ENCODE assay signal across 8 mouse cellular contexts in the genomic region with DNA sequence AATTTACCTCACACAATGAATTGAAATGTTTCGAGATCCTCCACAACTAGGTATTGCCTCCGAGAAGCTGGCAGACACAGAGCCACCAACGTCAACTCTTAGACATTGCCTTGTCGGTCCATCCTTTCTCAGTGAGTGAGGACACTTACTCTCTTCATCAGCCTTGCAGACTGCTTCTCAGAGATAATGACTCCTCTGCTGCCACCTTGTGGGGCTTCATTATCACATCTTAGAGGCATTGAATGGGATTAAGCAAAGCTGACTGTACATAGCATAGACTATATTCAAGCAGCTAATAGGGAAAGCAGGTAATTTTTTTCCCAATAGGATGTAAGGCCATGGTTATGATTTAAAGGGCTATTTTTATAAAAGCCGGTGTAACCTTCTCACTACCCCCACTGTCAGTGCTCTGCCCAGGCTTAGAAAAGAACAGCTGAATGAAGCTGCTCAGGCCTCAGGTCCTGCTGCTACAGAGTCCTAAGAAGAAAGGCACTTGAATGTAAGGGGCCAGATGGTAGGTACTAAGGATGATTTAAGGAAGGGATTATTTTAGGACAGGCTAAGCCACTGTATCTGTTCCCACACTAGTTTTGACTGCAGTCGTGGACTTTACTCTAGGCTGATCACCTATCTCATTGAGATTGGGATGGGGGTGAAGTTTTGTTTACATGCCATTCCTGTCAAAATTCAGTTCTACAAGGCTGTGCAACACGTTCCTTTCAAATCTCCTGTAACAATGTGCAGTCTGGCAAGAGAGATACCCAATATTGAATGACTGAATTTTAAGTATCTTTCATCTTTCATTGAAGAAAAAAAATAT. TPM values are rescaled to one million over a fixed set of nuclear protein-coding genes. Genes with fewer than 3 reads are reported as not detected.
DNase-seq lines count a peak whose midpoint lies in the region; ATAC-seq and TF ChIP-seq lines count a peak whose summit lies in the region.

No protein-coding gene starts in this region.

- TF ChIP-seq CTCF in layer of hippocampus, adult 2 months (conservative IDR thresholded peaks at IDR 0.05): peak; percentile 85

- H3K4me1 ChIP-seq in hindbrain, embryonic 12.5 days: no peaks in the 10 kb centered on the region

- no peaks in the 10 kb centered on the region for H3K27me3 ChIP-seq in hindbrain, embryonic 12.5 days

- H3K9me3 ChIP-seq in hindbrain, embryonic 12.5 days (replicated peaks): no peaks in the 10 kb centered on the region

- ATAC-seq in hindbrain, embryonic 12.5 days (ENCODE audit: low FRiP score): peak; percentile 78

- H3K9ac ChIP-seq in hindbrain, embryonic 12.5 days: no peak overlapping the region

- H3K27ac ChIP-seq in hindbrain, embryonic 12.5 days: no peak overlapping the region
- H3K27ac ChIP-seq in layer of hippocampus, adult 2 months: no peak overlapping the region

- 52% methylated on average over 7 of the region's 7 CpGs for WGBS in hindbrain, embryonic 12.5 days

- H3K4me3 ChIP-seq in hindbrain, embryonic 12.5 days: no peak overlapping the region
- no peak overlapping the region for H3K4me3 ChIP-seq in layer of hippocampus, adult 2 months

- H3K4me2 ChIP-seq in hindbrain, embryonic 12.5 days (replicated peaks): no peak overlapping the region

- no peaks in the 10 kb centered on the region for H3K36me3 ChIP-seq in hindbrain, embryonic 12.5 days

- DNase-seq in adrenal gland, adult (ENCODE audit: inconsistent age in 2 of 2, low spot score in 1 of 2): peak; percentile 42 to 79
- DNase-seq in adrenal gland, adult 8-10 months: no peak
- peak; percentile 66 for DNase-seq in R1 (ENCODE audit: low read depth, low spot score)
- peak; percentile 39 for DNase-seq in embryo, embryonic 9.5 days (ENCODE audit: extremely low spot score)
- peak; percentile 66 to 75 for DNase-seq in layer of hippocampus, adult 2 months (ENCODE audit: low spot score in 2 of 2)
- peak; percentile 61 for DNase-seq in lung, postnatal 14 days
- peak; percentile 79 for DNase-seq in right cerebral cortex, postnatal 14 days

RNA-seq across cellular contexts. Expression of a gene that starts 8.7 kb away (rescaled TPM):
- total RNA-seq in adrenal gland, adult 8-10 months (2022): 10 to 100 TPM; 11.9 to 13.4 (median 12.8) TPM
- polyA plus RNA-seq in hindbrain, embryonic 12.5 days (2016; fragmentation: Nextera tagmentation; extraction: Ambion mirVana): 2.0 and 2.3 TPM in 2 replicates
- 1 to 10 TPM; 1.8 to 2.0 TPM for total RNA-seq in layer of hippocampus, adult 2 months (2021)

RNA-seq across cellular contexts. Expression of a gene that starts 9.4 kb away (rescaled TPM):
- total RNA-seq in adrenal gland, adult 8-10 months (2022): 1 to 10 TPM; 2.8 to 7.5 (median 3.5) TPM
- 3.0 TPM in 2 replicates for polyA plus RNA-seq in hindbrain, embryonic 12.5 days (2016; fragmentation: Nextera tagmentation; extraction: Ambion mirVana)
- 10 to 100 TPM; 13.5 to 15.3 TPM for total RNA-seq in layer of hippocampus, adult 2 months (2021)

Comparison
In these comparisons a context has a peak if more than half of its experiments do, and no peak if none do; other contexts are left out.
1. RNA of a gene that starts 8.7 kb away (total RNA-seq): 11.9 to 13.4 TPM in adrenal gland, adult 8-10 months; 1.8 to 2.0 TPM in layer of hippocampus, adult 2 months; every median in the first group is over 4 times any median in the second.